Mouse (Mus musculus) erythroblast, embryonic 14.5 days (primary cell): ENCODE data around the gene Accs. TPM values are rescaled to one million over a fixed set of nuclear protein-coding genes. Genes with fewer than 3 reads are reported as not detected.

Experiments used
- H3K27me3 ChIP-seq: 2 replicates; pipeline ENCODE4 v1.6.1; 2012; ENCODE audit warnings: inconsistent platforms; ENCODE audit not compliant: control insufficient read depth
- H3K36me3 ChIP-seq: 2 replicates; pipeline ENCODE4 v1.6.1; 2012; ENCODE audit warnings: mild to moderate bottlenecking, inconsistent platforms; ENCODE audit not compliant: control insufficient read depth
- H3K4me1 ChIP-seq: 2 replicates; pipeline ENCODE4 v1.6.1; 2012; ENCODE audit warnings: inconsistent platforms; ENCODE audit not compliant: control insufficient read depth
- H3K4me3 ChIP-seq: replicated peaks from 2 replicates; pipeline ENCODE3; 2012; ENCODE audit warnings: moderate library complexity, mild to moderate bottlenecking, inconsistent platforms
- H3K9me3 ChIP-seq: 2 replicates; pipeline ENCODE4 v1.6.1; 2012; ENCODE audit warnings: low read length, inconsistent platforms, mixed read lengths; ENCODE audit not compliant: control insufficient read depth
- GATA1 ChIP-seq: IDR thresholded peaks from 2 replicates; pipeline ENCODE4 v1.6.1; 2012; ENCODE audit warnings: low read length, inconsistent platforms, mixed read lengths
- TAL1 ChIP-seq: IDR thresholded peaks from 3 replicates; pipeline ENCODE4 v1.6.1; 2012; ENCODE audit warnings: low read length, inconsistent platforms, mixed read lengths
- polyA plus RNA-seq: library from polyadenylated mRNA; stranded (reverse); fragments of >175 nt; gene quantifications from 2 replicates; pipeline ENCODE4 v1.2.3, GENCODE M21; 2012

Gene Accs
- polyA plus RNA-seq, 1 experiment, result not detected

- H3K9me3 ChIP-seq, result no peaks in the 10 kb centered on the region
- no peak overlapping the region for H3K4me3 ChIP-seq
- no peaks in the 10 kb centered on the region for H3K4me1 ChIP-seq
- TF ChIP-seq GATA1, result no peak
- TF ChIP-seq TAL1, result no peak
- no peaks in the 10 kb centered on the region for H3K27me3 ChIP-seq
- no peaks in the 10 kb centered on the region for H3K36me3 ChIP-seq
Measured at GRCm38 (mm10) chr2:93880981-93881380, 31.2 kb upstream of the Accs start.

GRCm38 (mm10) chr2:93880450-93880849 is 30.7 kb upstream of the Accs start:
- no peaks in the 10 kb centered on the region for H3K36me3 ChIP-seq
- no peaks in the 10 kb centered on the region for H3K9me3 ChIP-seq
- H3K4me1 ChIP-seq, result no peaks in the 10 kb centered on the region
- TF ChIP-seq TAL1, result no peak
- no peak for TF ChIP-seq GATA1
- H3K4me3 ChIP-seq, result no peak overlapping the region
- H3K27me3 ChIP-seq, result no peaks in the 10 kb centered on the region

- Histone ChIP-seq H3K4me3 (no peak overlapping the region), H3K27me3 (no peaks in the 10 kb centered on the region), H3K9me3 (no peaks in the 10 kb centered on the region), H3K4me1 (no peaks in the 10 kb centered on the region), H3K36me3 (no peaks in the 10 kb centered on the region)
- no peak for TF ChIP-seq TAL1
- TF ChIP-seq GATA1, result no peak
Measured at GRCm38 (mm10) chr2:93877005-93877404, 27.3 kb upstream of the Accs start.

- Histone ChIP-seq H3K4me3 (no peak overlapping the region), H3K4me1 (no peaks in the 10 kb centered on the region), H3K9me3 (no peaks in the 10 kb centered on the region), H3K36me3 (no peaks in the 10 kb centered on the region), H3K27me3 (no peaks in the 10 kb centered on the region)
- no peak for TF ChIP-seq TAL1
- no peak for TF ChIP-seq GATA1
Measured at GRCm38 (mm10) chr2:93874606-93875005, 24.9 kb upstream of the Accs start.

- Histone ChIP-seq H3K4me1 (no peaks in the 10 kb centered on the region), H3K27me3 (no peaks in the 10 kb centered on the region), H3K4me3 (no peak overlapping the region), H3K36me3 (no peaks in the 10 kb centered on the region), H3K9me3 (no peaks in the 10 kb centered on the region)
- no peak for TF ChIP-seq GATA1
- no peak for TF ChIP-seq TAL1
Measured at GRCm38 (mm10) chr2:93874227-93874514, 24.4 kb upstream of the Accs start.

- Histone ChIP-seq H3K27me3 (no peaks in the 10 kb centered on the region), H3K4me3 (no peak overlapping the region)
Measured at GRCm38 (mm10) chr2:93873449-93874226, 23.9 kb upstream of the Accs start.

GRCm38 (mm10) chr2:93872257-93872656 is 22.5 kb upstream of the Accs start:
- Histone ChIP-seq H3K27me3 (no peaks in the 10 kb centered on the region), H3K4me3 (no peak overlapping the region), H3K36me3 (no peaks in the 10 kb centered on the region), H3K9me3 (no peaks in the 10 kb centered on the region), H3K4me1 (no peaks in the 10 kb centered on the region)
- TF ChIP-seq GATA1 (no peak), TAL1 (no peak)

More at GRCm38 (mm10) chr2:93873449-93874226, 23.9 kb upstream of the Accs start:
- no peak for TF ChIP-seq TAL1
- TF ChIP-seq GATA1, result no peak
- Histone ChIP-seq H3K4me1 (no peaks in the 10 kb centered on the region), H3K9me3 (no peaks in the 10 kb centered on the region), H3K36me3 (no peaks in the 10 kb centered on the region)

GRCm38 (mm10) chr2:93871411-93871925 is 21.7 kb upstream of the Accs start:
- Histone ChIP-seq H3K27me3 (no peaks in the 10 kb centered on the region), H3K4me1 (no peaks in the 10 kb centered on the region), H3K9me3 (no peaks in the 10 kb centered on the region), H3K36me3 (no peaks in the 10 kb centered on the region), H3K4me3 (no peak overlapping the region)
- TF ChIP-seq TAL1, result no peak
- TF ChIP-seq GATA1, result no peak

GRCm38 (mm10) chr2:93870842-93871241 is 21.1 kb upstream of the Accs start:
- H3K4me1 ChIP-seq, result no peaks in the 10 kb centered on the region
- TF ChIP-seq GATA1, result no peak
- TF ChIP-seq TAL1, result no peak

More at GRCm38 (mm10) chr2:93870842-93871241, 21.1 kb upstream of the Accs start:
- H3K27me3 ChIP-seq, result no peaks in the 10 kb centered on the region
- no peaks in the 10 kb centered on the region for H3K36me3 ChIP-seq
- no peak overlapping the region for H3K4me3 ChIP-seq
- no peaks in the 10 kb centered on the region for H3K9me3 ChIP-seq
